Mouse (Mus musculus) lung, adult 2 months (tissue): ENCODE measurements around the gene Zbtb16. TPM values are rescaled to one million over a fixed set of nuclear protein-coding genes. Genes with fewer than 3 reads are reported as not detected.

Experiments used
- DNase-seq: peaks from one replicate; pipeline ENCODE4 v3.0.0; 2022
- H3K4me1 ChIP-seq: fragments of 200-500 bp; 2 replicates; pipeline ENCODE4 v1.6.1; 2011; ENCODE audit warnings: low read length; ENCODE audit not compliant: control insufficient read depth, insufficient read depth
- H3K4me3 ChIP-seq: fragments of 200-500 bp; replicated peaks from 2 replicates; pipeline ENCODE3; 2011; ENCODE audit warnings: low read depth, mild to moderate bottlenecking, control low read depth, low read length; ENCODE audit errors: extremely low read depth
- CTCF ChIP-seq: fragments of 200-500 bp; IDR thresholded peaks from 2 replicates; pipeline ENCODE4 v1.5.1; 2011; ENCODE audit warnings: mild to moderate bottlenecking, low read length, control low read depth; ENCODE audit not compliant: insufficient read depth
- POLR2A ChIP-seq: fragments of 200-500 bp; IDR thresholded peaks from 2 replicates; pipeline ENCODE4 v1.6.1; 2011; ENCODE audit warnings: low read depth, mild to moderate bottlenecking, control low read depth, low read length, borderline replicate concordance; ENCODE audit errors: extremely low read depth
- WGBS: fragments of 180-500 bp; shearing (Covaris S2); methylation state at CpG from one replicate; pipeline ENCODE4 v1.1.7; 2018; 5-methylcytosine and 5-hydroxymethylcytosine counted together
- polyA plus RNA-seq: library from polyadenylated mRNA; depleted of rRNA; stranded (reverse); fragments of >200 nt; gene quantifications from 2 replicates; pipeline ENCODE4 v1.2.3, GENCODE M21; 2012

Gene Zbtb16
- polyA plus RNA-seq, 1 experiment, result 16.0 TPM

- no peak for DNase-seq
Measured at GRCm38 (mm10) chr9:48776268-48776667, 59.8 kb downstream of the Zbtb16 start.

GRCm38 (mm10) chr9:48775561-48775960, 60.5 kb downstream of the Zbtb16 start:
- WGBS, result 35% methylated on average over 2 of the region's 2 CpGs
- no peak for DNase-seq
- Histone ChIP-seq H3K4me3 (no peak overlapping the region), H3K4me1 (peaks cover 6% of the 10 kb centered on the region; the same call in 1 of the 2 replicates)
- no peak for TF ChIP-seq CTCF
- no peak for TF ChIP-seq POLR2A

More at GRCm38 (mm10) chr9:48776268-48776667, 59.8 kb downstream of the Zbtb16 start:
- Histone ChIP-seq H3K4me1 (peaks cover 6% of the 10 kb centered on the region; the same call in 1 of the 2 replicates), H3K4me3 (no peak overlapping the region)
- TF ChIP-seq CTCF (no peak), POLR2A (no peak)
- WGBS, result 86% methylated on average over 7 of the region's 7 CpGs

- H3K4me1 ChIP-seq, result peaks cover 6% of the 10 kb centered on the region; the same call in 1 of the 2 replicates
- WGBS, result 90% methylated on average over 8 of the region's 8 CpGs
- TF ChIP-seq CTCF (no peak), POLR2A (no peak)
- DNase-seq, result no peak
- H3K4me3 ChIP-seq, result no peak overlapping the region
Measured at GRCm38 (mm10) chr9:48773710-48774109, 62.3 kb downstream of the Zbtb16 start.

- DNase-seq, result no peak
- TF ChIP-seq CTCF (no peak), POLR2A (no peak)
- peaks cover 6% of the 10 kb centered on the region; the same call in 1 of the 2 replicates for H3K4me1 ChIP-seq
- 90% methylated on average over 6 of the region's 6 CpGs for WGBS
- H3K4me3 ChIP-seq, result no peak overlapping the region
Measured at GRCm38 (mm10) chr9:48773130-48773529, 62.9 kb downstream of the Zbtb16 start.

GRCm38 (mm10) chr9:48771504-48771903, 64.5 kb downstream of the Zbtb16 start:
- WGBS, result 52% methylated on average over 6 of the region's 6 CpGs
- DNase-seq, result no peak
- no peak for TF ChIP-seq POLR2A
- no peak for TF ChIP-seq CTCF

GRCm38 (mm10) chr9:48768965-48769364, 67.1 kb downstream of the Zbtb16 start:
- no peak for DNase-seq
- Histone ChIP-seq H3K4me1 (peaks cover 6% of the 10 kb centered on the region; the same call in 1 of the 2 replicates), H3K4me3 (no peak overlapping the region)
- 86% methylated on average over 4 of the region's 4 CpGs for WGBS
- TF ChIP-seq POLR2A (no peak), CTCF (no peak)

More at GRCm38 (mm10) chr9:48771504-48771903, 64.5 kb downstream of the Zbtb16 start:
- peaks cover 6% of the 10 kb centered on the region; the same call in 1 of the 2 replicates for H3K4me1 ChIP-seq
- no peak overlapping the region for H3K4me3 ChIP-seq

GRCm38 (mm10) chr9:48767666-48768432, 68.2 kb downstream of the Zbtb16 start:
- WGBS, result 90% methylated on average over 20 of the region's 20 CpGs
- DNase-seq, result no peak
- Histone ChIP-seq H3K4me1 (peaks cover 6% of the 10 kb centered on the region; the same call in 1 of the 2 replicates), H3K4me3 (no peak overlapping the region)
- no peak for TF ChIP-seq POLR2A

- H3K4me3 ChIP-seq, result no peak overlapping the region
- TF ChIP-seq CTCF (no peak), POLR2A (no peak)
- H3K4me1 ChIP-seq, result peaks cover 5% of the 10 kb centered on the region; the same call in 1 of the 2 replicates
- DNase-seq, result no peak
Measured at GRCm38 (mm10) chr9:48765927-48766326, 70.1 kb downstream of the Zbtb16 start.

GRCm38 (mm10) chr9:48764311-48764710, 71.7 kb downstream of the Zbtb16 start:
- no peak for DNase-seq
- TF ChIP-seq CTCF (no peak), POLR2A (no peak)
- 91% methylated on average over 5 of the region's 5 CpGs for WGBS
- H3K4me3 ChIP-seq, result no peak overlapping the region
- H3K4me1 ChIP-seq, result peaks cover 16% of the 10 kb centered on the region
